Mouse (Mus musculus) liver, embryonic 12.5 days (tissue): ENCODE measurements around the gene Nudt17. TPM values are rescaled to one million over a fixed set of nuclear protein-coding genes. Genes with fewer than 3 reads are reported as not detected.
"Not testable (repeated sequence)": the region's sequence is repeated elsewhere in the genome, so short reads cannot be mapped to it uniquely, and the experiment has no call there.

Source experiments
- ATAC-seq: fragments of 200-750 bp; cut with Nextera tagmentation; 2 replicates; pipeline ENCODE4 v1.8.0; 2017; ENCODE audit warnings: moderate number of reproducible peaks, mild to moderate bottlenecking, moderate library complexity
- H3K27ac ChIP-seq: fragments of 300-500 bp; sonication (generic); 2 replicates; pipeline ENCODE4 v1.5.1; 2016; ENCODE audit warnings: mild to moderate bottlenecking
- H3K27me3 ChIP-seq: fragments of 300-500 bp; sonication (generic); replicated peaks from 2 replicates; pipeline ENCODE4 v1.6.1; 2016; ENCODE audit warnings: mild to moderate bottlenecking, moderate library complexity
- H3K36me3 ChIP-seq: fragments of 300-500 bp; sonication (generic); 2 replicates; pipeline ENCODE4 v1.6.1; 2016; ENCODE audit warnings: mild to moderate bottlenecking, moderate library complexity
- H3K4me1 ChIP-seq: fragments of 300-500 bp; sonication (generic); 2 replicates; pipeline ENCODE4 v1.6.1; 2016
- H3K4me2 ChIP-seq: fragments of 300-500 bp; sonication (generic); 2 replicates; pipeline ENCODE4 v1.6.1; 2016; ENCODE audit warnings: mild to moderate bottlenecking, moderate library complexity
- H3K4me3 ChIP-seq: fragments of 300-500 bp; sonication (generic); 2 replicates; pipeline ENCODE4 v1.5.1; 2016; ENCODE audit warnings: mild to moderate bottlenecking, moderate library complexity
- H3K9ac ChIP-seq: fragments of 300-500 bp; sonication (generic); 2 replicates; pipeline ENCODE4 v1.6.1; 2016; ENCODE audit warnings: mild to moderate bottlenecking, moderate library complexity
- H3K9me3 ChIP-seq: fragments of 300-500 bp; sonication (generic); replicated peaks from 2 replicates; pipeline ENCODE4 v1.6.1; 2016; ENCODE audit warnings: mild to moderate bottlenecking, moderate library complexity
- WGBS: fragments of 180-500 bp; shearing (Covaris S2); methylation state at CpG from one replicate; pipeline ENCODE4 v1.1.7; 2016; ENCODE audit not compliant: insufficient replicate concordance; 5-methylcytosine and 5-hydroxymethylcytosine counted together
- polyA plus RNA-seq: library from polyadenylated mRNA; unstranded; fragments of >200 nt; fragmentation: Nextera tagmentation; extraction: Ambion mirVana; gene quantifications from 2 replicates; pipeline ENCODE4 v1.2.1, GENCODE M21; 2016

Nudt17 gene
- polyA plus RNA-seq, 1 experiment from 2014 or later, result 1.4 TPM

DNA sequence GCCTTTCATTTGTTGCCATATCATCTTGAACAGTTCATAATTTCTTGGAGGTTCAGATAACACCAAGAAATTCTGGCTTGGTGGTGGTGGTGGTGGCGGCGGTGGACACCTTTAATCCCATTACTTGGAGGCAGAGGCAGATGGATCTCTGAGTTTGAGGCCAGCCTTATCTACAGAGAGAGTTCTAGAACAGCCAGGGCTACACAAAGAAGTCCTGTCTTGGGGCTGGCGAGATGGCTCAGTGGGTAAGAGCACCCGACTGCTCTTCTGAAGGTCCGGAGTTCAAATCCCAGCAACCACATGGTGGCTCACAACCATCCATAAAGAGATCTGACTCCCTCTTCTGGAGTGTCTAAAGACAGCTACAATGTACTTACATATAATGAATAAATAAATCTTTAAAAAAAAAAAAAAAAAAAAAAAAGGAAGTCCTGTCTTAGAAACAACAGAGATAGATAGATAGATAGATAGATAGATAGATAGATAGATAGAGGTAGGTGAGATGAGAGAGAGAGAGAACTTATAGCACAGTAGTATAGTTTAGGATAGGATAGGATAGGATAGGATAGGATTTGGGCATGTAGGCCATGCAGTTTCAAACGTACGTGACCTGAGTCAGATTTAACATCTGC is 42.5 kb downstream of the Nudt17 start:
- H3K4me2 ChIP-seq, H3K36me3 ChIP-seq, H3K9me3 ChIP-seq, H3K27ac ChIP-seq, H3K4me3 ChIP-seq, H3K9ac ChIP-seq, ATAC-seq: not testable (repeated sequence)
- WGBS, result 74% methylated on average over 7 of the region's 7 CpGs
- peaks cover 20% of the 10 kb centered on the region for H3K27me3 ChIP-seq
- H3K4me1 ChIP-seq, result peaks cover 26% of the 10 kb centered on the region

DNA sequence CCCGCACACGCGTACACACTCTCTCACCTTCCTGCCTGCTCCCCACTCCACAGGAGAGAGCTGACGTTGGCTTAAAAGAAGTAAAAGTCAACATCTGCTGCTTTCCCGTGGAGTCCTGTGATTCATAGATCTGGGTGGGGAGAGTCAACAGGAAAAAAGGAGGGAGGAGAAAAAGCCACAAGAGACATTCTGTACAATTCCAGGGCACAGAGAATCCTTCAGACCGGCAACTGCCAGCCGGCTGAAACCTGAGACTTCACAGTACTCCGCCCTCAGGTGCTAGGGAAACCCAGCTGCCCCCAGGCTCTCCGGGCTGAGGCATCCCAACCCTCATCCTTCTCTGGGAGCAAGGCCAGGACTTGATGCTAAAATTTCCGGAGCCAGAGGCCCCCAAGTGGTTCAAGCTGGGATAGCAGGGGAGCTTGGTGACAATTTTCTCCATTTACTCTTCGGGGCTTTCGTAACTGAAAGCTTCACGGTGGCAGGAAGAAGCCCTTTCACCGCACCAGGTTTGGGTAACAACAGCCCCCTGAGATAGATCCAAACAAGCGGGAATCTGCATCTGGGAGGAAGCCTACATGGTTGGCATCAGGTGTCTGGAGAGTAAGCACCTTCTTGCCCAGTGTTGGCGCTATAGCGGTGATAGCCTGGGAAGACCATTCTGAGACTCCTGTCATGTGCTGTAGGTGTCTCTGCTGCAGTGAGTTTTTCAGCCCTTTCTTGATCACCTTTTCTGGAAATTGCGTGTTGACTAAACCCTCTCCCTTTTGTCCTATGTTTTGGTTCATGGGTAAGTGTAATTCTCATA is 44.7 kb downstream of the Nudt17 start:
- Histone ChIP-seq H3K4me3 (peak overlapping the region; percentile 29), H3K4me2 (peak overlapping the region; percentile 66), H3K27ac (no peak overlapping the region), H3K9me3 (no peaks in the 10 kb centered on the region), H3K27me3 (peaks cover 12% of the 10 kb centered on the region; the same call in 1 of the 2 replicates), H3K4me1 (peaks cover 10% of the 10 kb centered on the region), H3K36me3 (no peaks in the 10 kb centered on the region), H3K9ac (no peak overlapping the region; the same call in 1 of the 2 replicates)
- 11% methylated on average over 18 of the region's 18 CpGs for WGBS
- no peak for ATAC-seq

GRCm38 (mm10) chr3:96662731-96663316 is 45.5 kb downstream of the Nudt17 start:
- ATAC-seq, result no peak
- Histone ChIP-seq H3K9ac (no peak overlapping the region), H3K36me3 (no peaks in the 10 kb centered on the region), H3K27ac (no peak overlapping the region), H3K4me2 (no peak overlapping the region; the same call in 1 of the 2 replicates), H3K4me3 (no peak overlapping the region), H3K9me3 (no peaks in the 10 kb centered on the region), H3K27me3 (peaks cover 12% of the 10 kb centered on the region; the same call in 1 of the 2 replicates), H3K4me1 (peaks cover 10% of the 10 kb centered on the region)
- WGBS, result 63% methylated on average over 8 of the region's 8 CpGs

GRCm38 (mm10) chr3:96660901-96661300 is 47.5 kb downstream of the Nudt17 start:
- Histone ChIP-seq H3K27me3 (peaks cover 3% of the 10 kb centered on the region; the same call in 1 of the 2 replicates), H3K27ac (no peak overlapping the region), H3K9ac (no peak overlapping the region), H3K9me3 (no peaks in the 10 kb centered on the region), H3K4me1 (peaks cover 10% of the 10 kb centered on the region), H3K36me3 (no peaks in the 10 kb centered on the region), H3K4me3 (no peak overlapping the region), H3K4me2 (no peak overlapping the region)
- ATAC-seq, result no peak
- WGBS, result 57% methylated on average over 2 of the region's 2 CpGs

Other genes with a start within 250 kb of the Nudt17 start
- 0.68 and 0.98 TPM in 2 replicates for gene Hfe2, start 183.4 kb downstream of the Nudt17 start, polyA plus RNA-seq
- gene Txnip, start 150.6 kb downstream of the Nudt17 start, polyA plus RNA-seq, result 28.6 and 29.9 TPM in 2 replicates
- 0.24 and 0.26 TPM in 2 replicates for gene Gm16253, start 131.6 kb downstream of the Nudt17 start, polyA plus RNA-seq
- gene Polr3gl, start 114.4 kb downstream of the Nudt17 start, polyA plus RNA-seq, result 16.7 and 19.8 TPM in 2 replicates
- 0.33 and 0.44 TPM in 2 replicates for gene Ankrd34a, start 111.9 kb downstream of the Nudt17 start, polyA plus RNA-seq
- 0.92 and 1.2 TPM in 2 replicates for gene Lix1l, start 107.4 kb downstream of the Nudt17 start, polyA plus RNA-seq
- 92.6 and 104 TPM in 2 replicates for gene Rbm8a, start 78.6 kb downstream of the Nudt17 start, polyA plus RNA-seq
- gene Pex11b, start 73.2 kb downstream of the Nudt17 start, polyA plus RNA-seq, result 24.9 and 25.6 TPM in 2 replicates
- gene Gm42957, start 73.1 kb downstream of the Nudt17 start, polyA plus RNA-seq, result 0.05 TPM in 2 replicates
- gene Itga10, start 63.0 kb downstream of the Nudt17 start, polyA plus RNA-seq, result 0.25 and 0.30 TPM in 2 replicates
- gene Ankrd35, start 38.4 kb downstream of the Nudt17 start, polyA plus RNA-seq, result 0.26 and 0.31 TPM in 2 replicates
- gene Pias3, start 12.2 kb downstream of the Nudt17 start, polyA plus RNA-seq, result 10.1 and 11.0 TPM in 2 replicates
- 30.1 and 30.9 TPM in 2 replicates for gene Polr3c, start 19.1 kb upstream of the Nudt17 start, polyA plus RNA-seq
- 38.4 and 40.9 TPM in 2 replicates for gene Rnf115, start 19.1 kb upstream of the Nudt17 start, polyA plus RNA-seq
- gene Pdzk1, start 120.7 kb upstream of the Nudt17 start, polyA plus RNA-seq, result 6.1 and 6.4 TPM in 2 replicates
- 0.08 and 0.13 TPM in 2 replicates for gene Cd160, start 120.8 kb upstream of the Nudt17 start, polyA plus RNA-seq
- gene Gja5, start 196.1 kb upstream of the Nudt17 start, polyA plus RNA-seq, result 2.5 TPM in 2 replicates
- gene Gpr89, start 196.8 kb upstream of the Nudt17 start, polyA plus RNA-seq, result 33.5 and 34.5 TPM in 2 replicates
- gene Gja8, start 217.5 kb upstream of the Nudt17 start, polyA plus RNA-seq, result not detected in 2 replicates